Mouse (Mus musculus): ENCODE results near the gene Hmgxb4. TPM values are rescaled to one million over a fixed set of nuclear protein-coding genes. Genes with fewer than 3 reads are reported as not detected.

Gene Hmgxb4
- total RNA-seq, 2 experiments from 2014 or later, result 43.8 to 45.7 TPM

DNA sequence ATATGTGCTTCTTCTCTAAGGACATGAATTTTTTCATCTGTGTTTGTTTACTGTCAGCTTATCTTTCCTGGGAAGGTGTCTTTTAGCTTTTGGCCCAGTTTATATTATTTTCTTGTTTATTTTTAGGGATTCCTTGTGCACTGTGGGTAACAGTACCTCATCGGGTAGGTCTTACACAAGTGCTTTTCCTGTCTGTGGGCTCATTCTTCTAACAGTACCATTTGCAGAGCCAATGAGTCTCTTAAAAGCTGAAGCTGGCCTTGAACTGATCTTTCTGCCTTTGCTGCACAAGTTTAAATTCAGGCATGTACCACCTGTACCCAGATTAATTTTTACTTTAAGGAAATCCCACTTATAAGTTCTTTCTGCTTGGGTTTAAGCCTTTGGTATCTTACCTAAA lies 23.3 kb downstream of the Hmgxb4 start:
- DNase-seq, result no peak
- intact Hi-C loops (cut with DNase I), result no loop called here

DNA sequence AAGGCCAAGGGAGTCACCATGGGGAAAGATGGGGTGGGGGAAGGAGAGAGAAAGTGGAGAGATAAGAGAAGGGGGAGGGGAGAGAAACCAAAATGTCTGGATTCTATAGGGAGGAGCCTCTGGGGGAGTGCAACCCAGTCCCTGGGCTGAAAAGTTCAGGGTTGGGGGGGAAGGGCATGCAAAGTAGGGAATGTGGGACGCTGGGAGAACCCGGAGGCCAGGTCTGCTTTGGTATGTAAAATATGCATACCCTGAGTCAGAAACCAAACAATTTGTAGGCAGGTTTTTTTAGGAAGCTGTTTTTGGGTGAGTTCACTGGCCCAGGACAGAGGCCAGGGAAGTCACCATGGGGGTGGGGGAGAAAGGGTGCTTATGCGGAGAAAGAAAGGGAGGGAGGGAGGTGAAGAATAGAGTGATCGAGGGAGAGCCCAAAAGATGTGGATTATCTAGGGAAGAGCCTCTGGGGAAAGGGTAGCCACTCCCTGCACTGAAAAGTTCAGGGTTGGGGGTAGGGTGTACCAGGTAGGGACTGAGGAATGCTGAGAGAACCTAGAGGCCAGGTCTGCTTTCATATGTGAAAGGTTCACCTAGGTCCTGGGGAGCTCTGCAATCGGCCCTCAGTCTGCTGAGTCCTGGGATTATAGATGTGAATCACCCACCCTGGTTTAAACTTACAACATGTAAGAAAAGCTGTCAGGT lies 25.3 kb downstream of the Hmgxb4 start:
- DNase-seq, result no peak
- intact Hi-C loops (cut with DNase I), result no loop called here

DNA sequence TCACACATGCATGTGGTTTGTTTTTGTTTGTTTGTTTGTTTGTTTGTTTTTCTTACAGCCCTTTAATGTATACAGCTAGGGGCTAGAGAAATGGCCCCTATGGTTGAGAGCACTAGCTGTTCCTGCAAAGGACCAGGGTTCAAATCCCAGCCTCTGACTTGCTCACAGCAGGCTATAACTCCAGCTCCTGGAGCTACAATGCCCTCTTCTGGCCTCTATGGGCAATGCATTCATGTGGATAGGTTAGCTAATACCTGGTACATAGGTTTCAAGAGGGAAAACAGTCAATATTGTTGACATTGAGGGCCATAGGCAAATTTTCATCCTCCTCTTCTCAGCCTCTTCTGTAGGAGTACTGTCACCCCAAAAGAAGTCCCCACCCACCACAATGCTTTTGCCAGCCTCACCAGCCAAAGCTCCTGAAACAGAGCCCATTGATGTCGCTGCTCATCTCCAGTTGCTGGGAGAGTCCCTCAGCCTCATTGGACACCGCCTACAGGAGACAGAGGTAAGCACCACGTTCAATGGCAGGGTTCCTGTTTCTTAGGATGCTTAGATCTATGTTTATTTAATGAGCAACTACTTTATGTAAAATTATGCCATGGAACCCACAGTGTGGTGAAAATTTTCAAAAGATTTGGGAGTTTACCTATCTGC lies 30.6 kb downstream of the Hmgxb4 start:
- intact Hi-C loops (cut with DNase I), result no loop called here
- no peak for DNase-seq

DNA sequence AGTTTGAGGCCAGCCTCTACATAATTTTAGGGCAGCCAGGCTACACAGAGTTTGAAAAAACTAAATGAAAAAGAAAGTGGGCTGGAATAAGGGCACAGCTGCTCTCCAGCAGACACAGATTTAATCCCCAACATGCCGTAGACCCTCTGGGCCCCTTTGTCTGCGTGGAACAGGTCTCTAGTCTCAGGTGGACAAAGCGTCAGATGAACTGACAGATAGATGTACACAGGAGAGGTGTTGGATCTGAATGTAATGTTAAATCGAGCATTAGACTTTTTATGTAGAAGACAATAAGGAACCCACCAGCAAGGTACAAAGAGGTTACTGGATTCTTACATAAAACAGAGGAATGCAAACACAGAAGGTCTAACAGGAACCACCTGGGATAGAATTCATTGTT lies 32.7 kb downstream of the Hmgxb4 start:
- intact Hi-C loops (cut with DNase I), result no loop called here
- DNase-seq, result no peak

DNA sequence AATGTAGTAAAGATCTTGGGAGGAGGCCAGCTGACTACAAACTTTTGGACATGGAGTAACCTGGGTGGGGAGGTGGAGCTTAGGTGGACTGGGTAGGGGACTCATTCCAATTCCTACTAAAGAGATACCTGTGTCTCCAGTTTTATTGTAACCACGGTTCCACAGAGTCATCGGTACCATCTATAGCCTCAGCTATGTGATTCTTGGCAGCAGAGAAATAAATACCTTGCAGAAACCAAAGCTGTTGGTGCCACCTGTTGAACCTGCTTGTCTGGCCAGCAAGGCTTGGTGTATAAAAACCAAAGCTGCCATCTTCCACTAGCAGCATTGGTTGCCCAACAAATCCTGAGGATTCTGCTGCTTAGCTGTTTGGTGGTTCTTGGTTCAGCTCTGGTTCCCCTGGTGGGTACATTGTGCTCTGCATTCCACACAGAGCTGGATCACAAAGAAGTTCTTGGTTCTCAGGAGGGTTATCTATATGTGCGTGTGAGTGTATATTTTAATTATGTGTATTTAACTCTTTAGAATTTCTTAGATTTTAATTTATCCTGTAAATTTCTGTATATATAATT lies 37.4 kb downstream of the Hmgxb4 start:
- intact Hi-C loops (cut with DNase I), result no loop called here
- no peak for DNase-seq

DNA sequence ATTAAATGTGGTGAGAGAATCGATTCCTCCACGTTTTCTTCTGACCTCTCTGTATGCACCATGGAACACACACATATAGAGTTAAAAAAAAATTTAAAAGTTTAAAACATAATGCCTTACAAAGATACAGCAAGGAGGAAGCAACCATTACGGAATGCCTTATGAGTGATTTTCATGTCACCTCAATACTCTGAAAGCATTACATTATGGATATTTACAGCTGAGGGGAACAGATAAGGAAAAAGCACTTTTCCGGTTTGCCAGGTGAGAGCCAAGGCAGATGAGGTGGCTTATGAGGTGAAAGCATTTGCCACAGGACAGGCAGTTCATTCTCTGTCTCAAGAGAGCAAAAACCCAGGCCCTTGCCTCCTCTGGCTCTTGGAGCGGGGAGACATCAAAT lies 39.8 kb downstream of the Hmgxb4 start:
- peak; percentile 6 for DNase-seq
- intact Hi-C loops (cut with DNase I), result no loop called here

DNA sequence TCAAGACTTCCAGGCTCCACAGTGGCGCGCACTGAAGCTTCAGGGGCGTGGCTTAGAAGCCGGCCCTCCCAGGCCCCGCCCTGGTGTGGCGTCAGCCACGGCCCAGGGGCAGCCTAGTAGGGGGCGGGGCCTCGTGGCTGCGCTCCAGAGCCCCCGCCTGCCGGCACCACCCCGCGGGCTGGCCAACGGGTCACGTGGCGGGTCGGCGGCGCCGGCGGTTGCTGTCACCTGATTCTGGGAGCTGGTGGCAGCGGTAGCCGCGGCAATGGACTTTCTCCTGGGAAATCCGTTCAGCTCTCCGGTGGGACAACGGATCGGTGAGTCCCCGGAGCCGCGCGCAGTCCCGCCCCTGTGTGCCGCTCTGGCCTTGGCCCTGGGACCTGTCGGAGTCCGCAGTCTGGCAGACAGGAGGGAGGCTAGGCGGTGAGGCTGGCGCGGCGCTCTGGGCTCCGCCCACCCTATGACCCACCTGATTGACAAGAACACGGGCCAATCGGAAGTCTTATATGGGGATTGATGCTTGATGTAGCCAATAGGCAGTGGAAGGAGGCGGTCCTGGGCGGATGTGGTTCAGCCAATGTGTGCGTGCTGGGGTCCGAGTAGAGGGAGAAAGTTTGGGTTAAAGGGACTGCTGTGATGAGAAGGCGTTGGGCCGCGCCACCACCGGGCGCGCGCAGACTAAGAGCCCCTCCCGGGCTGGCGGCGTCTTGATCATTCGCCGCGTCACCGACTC lies 40.5 kb downstream of the Hmgxb4 start, which contains the start of gene Tom1:
Gene Tom1, plus strand, starts transcription at position 195 of the 733 bp plus-strand sequence.
- intact Hi-C loops (cut with DNase I), result no loop called here

DNA sequence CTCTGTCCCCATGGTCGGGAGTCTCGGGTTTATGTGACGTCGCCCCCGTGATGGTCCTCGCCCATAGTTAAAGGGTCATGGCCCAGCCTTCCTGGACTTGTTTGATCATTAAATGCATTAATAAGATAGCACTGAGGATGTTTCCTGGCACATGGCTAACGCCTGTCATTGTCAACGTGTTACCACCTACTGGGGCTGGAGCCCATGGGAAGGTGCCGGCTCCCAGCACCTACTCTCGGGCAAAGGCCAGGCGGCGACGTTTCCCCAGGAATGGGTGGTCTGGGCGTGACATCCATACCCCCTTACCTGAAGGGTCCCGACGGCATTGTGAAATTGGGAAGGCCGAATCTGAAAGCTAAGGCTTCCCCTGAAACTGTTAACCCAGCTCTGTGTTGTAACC lies 41.1 kb downstream of the Hmgxb4 start:
- DNase-seq, result peak; percentile 32
- intact Hi-C loops (cut with DNase I), result no loop called here

More for the DNA sequence above, 40.5 kb downstream of the Hmgxb4 start, which contains the start of gene Tom1:
- DNase-seq, result peak; percentile 96

DNA sequence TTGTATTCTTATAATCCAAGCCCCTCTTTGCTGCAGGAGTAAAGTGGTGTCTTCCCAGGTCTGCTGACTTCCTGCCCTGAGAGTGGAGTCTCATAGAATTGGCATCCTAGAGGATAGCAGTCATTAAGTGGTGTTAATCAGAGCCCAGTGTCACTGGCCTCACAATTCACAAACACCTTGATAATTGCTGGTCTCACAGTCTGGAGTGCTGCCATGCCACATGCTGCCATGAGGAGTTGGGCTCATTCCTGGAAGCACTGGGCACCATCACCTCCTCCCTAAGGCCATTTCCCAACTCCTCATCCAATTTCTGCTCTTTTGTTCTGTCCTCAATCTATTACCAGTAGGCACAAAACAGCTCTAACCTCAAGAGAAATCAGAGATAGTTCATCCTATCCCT lies 42.5 kb downstream of the Hmgxb4 start:
- no peak for DNase-seq
- intact Hi-C loops (cut with DNase I), result no loop called here

DNA sequence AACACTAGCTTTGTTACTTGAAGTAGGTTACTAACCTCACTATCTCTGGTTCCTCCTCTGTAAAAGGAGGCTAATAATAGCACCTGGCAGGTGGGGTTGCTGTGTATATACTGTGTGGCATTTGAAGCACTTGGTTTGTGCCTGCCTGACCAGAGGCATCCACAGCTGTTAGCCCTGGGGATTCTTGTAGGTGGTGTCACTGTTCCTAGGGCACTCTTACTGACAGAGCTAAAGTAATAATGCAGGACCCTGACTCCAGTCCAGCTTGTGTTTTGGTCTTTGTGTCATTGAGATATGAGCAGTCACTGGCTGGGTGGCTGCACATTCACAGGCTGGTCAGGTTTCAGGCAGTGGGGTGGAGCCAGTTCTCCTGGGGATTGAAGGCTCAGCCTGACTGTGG lies 45.3 kb downstream of the Hmgxb4 start:
- intact Hi-C loops (cut with DNase I), result no loop called here

DNA sequence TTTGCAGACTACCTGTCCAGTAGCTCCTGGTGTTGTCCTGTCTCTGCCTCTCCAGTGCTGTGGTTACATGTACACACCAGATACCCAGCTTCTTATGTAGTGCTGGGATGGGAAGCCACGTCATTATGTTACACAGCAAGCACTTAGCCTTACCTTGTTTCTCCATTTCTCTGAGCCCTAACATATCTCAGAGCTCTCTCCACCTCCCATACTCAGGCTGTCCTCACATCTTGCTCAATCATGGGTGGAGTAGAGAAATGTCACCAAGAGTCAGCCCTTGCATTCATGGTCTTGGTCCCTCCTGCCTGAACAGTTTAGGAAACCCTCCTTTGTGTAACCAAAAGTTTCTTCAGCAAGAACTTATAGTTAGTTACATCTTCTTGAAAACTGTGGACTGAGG lies 46.6 kb downstream of the Hmgxb4 start:
- no peak for DNase-seq
- intact Hi-C loops (cut with DNase I), result no loop called here

More for the DNA sequence above, 45.3 kb downstream of the Hmgxb4 start:
- DNase-seq, result no peak

DNA sequence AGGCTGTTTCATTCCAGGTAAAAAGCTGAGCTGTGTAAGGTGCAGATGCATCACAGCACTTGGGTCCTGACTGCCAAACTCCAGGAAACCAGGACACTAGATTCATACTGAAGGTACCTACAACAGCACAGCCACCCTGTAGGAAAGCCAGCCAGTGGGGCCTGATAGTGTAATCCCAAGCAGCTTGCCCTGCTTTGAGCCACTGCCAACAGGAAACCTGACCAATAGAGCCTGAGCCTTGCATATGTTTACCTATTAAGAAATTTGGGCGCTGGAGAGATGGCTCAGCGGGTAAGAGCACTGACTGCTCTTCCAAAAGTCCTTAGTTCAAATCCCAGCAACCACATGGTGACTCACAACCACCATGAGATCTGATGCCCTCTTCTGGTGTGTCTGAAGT lies 49.0 kb downstream of the Hmgxb4 start:
- DNase-seq, result no peak
- intact Hi-C loops (cut with DNase I), result no loop called here

DNA sequence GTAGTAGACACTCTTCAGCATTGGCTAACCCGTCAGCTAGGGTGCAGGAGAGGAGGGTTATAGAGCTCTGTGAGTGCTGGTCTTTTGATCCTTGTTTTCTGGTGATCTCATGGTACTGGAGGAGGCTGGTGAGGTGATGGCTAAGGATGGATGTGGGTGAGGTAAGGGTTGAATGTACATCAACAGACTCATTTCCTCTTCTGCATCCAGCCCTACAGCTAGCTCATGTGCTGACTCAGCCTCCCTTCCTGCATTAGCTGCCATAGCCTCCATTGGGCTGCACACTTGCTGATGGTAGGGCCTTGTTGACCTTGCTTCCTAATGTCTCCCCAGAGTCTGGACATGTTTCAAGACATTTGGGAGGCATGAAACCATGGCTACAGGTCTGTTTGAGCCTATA lies 49.8 kb downstream of the Hmgxb4 start:
- intact Hi-C loops (cut with DNase I), result no loop called here

DNA sequence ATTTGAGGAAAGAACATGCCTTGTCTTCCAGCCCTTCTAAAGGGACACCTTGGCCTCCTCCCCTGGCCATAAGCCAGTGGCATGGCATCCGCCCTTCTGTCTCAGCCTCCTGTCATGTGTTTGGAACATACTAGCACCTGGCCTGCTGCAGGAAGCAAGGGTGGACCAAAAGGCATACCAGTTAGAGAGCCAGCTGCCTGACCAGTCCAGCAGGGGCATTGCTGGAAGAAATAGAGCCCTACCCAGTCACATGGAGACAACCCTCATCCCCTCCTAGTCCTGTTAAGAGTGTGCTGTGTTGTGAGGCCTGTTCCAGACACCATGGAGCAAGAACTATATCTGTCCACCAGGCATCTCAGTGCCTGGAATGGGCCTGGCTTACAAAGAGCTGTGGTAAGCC lies 53.1 kb downstream of the Hmgxb4 start:
- DNase-seq, result no peak

More for the DNA sequence above, 49.8 kb downstream of the Hmgxb4 start:
- DNase-seq, result no peak

DNA sequence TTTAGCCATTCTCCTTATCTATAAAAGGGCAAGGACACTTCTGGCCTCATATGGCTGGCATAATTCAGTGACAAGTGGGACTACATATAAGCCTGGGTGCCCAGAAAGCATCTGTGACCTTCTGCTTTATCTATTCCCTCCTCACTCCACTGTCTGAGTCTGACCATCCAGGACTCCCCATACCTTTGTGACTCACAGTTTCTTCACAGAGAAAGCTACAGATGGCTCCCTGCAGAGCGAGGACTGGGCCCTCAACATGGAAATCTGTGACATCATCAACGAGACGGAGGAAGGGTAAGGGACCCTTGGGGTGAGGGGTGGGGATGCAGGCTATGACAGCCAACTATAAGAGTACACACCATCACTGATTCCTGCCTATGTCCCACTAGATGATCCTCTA lies 54.6 kb downstream of the Hmgxb4 start:
- no peak for DNase-seq
- intact Hi-C loops (cut with DNase I), result no loop called here

More for the DNA sequence above, 53.1 kb downstream of the Hmgxb4 start:
- intact Hi-C loops (cut with DNase I), result no loop called here

DNA sequence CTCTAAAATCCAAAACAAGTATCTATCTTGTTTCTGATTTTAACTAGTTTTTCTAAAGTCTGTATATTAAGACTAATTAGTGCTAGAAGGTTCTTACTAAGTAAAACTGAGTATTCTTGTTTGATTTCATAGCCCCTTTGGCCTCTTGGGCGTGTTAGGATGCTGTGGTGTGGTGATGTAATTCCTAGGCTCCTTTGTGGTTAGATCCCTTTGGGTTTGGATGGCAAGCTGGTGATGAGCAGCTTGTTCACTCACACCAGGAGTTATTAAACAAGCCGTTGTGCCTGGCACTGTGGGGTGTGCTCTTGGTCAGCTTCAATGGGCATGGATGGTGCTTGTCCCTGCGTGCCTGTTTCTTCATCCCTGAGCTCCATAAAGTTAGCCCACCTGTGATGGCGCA lies 60.2 kb downstream of the Hmgxb4 start:
- no peak for DNase-seq
- intact Hi-C loops (cut with DNase I), result no loop called here

DNA sequence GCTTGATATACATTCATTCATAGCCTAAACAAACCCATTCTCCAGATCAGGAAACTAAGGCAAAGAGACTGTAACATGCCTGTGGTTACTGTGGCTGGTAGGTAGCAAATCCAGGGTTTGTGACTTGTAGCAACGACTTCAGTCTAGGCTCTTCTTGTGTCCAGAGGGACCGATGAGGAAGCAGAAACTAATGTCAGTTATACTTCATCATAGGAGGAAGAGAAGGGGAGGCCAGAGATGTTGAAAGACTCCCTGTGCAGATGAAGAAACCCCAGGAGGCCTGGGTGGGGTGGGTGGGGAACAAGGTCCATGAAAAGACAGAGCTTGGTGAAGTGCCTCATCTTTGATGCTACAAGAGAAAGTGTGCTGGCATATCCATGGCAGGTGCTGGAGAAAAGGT lies 62.5 kb downstream of the Hmgxb4 start:
- DNase-seq, result no peak
- intact Hi-C loops (cut with DNase I), result no loop called here

DNA sequence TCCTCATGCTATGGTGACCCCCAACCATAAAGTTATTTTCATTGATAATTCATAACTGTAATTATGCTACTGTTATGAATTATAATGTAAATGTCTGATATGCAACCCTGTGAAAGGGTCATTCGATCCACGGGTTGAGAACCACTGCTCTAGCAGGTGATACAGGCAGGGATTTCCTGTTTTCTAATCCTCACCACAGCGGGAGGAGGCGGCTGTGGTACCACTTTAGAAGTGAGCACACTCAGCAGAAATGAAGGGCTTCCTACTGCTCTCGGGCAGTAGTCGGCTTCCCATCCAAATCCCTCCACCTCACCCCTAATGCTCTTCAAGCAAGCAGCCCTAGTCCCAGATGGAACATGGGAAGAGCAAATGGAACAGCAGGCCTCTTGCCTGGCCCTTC lies 66.9 kb downstream of the Hmgxb4 start:
- no peak for DNase-seq
- intact Hi-C loops (cut with DNase I), result no loop called here

DNA sequence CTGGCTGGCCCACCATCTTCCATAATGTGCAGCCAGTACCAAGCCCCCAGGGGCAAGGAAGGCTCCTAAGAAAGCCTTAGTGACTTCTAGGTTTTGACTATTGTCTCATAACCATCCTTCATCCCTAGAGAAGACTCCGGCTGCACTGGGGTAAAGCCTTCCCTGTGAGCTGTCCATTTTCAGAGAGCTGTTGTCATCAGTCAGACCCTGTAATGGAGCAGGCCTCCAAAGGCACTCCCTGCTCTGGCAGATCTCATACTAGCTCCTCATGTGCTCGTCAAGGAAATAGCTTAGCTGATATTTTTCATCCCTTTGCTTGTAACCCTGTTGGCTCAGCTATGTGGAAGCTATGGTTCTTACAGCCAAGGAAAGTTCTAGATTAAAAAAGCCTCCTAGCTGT lies 67.7 kb downstream of the Hmgxb4 start:
- DNase-seq, result no peak
- intact Hi-C loops (cut with DNase I), result no loop called here

DNA sequence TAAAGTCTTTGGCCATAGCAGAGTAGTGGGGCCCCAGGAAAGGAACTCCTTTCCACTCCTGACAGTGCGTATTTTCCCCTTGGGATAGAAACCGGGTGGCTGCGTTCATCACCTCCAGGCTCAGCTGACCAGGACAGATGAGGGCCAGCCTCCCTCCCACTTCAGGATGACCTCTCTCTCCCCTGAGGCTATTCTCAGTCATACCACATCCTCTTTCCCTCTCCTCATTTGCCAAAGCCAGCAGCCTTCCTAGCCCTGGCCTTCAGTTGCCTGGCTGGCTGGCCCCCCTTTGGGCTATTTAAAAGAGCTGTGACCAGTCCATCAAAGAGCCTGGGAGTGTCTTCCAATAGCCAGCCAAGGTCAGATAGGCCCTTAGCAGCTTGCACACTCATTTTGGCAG lies 70.1 kb downstream of the Hmgxb4 start:
- no peak for DNase-seq
- intact Hi-C loops (cut with DNase I), result no loop called here

DNA sequence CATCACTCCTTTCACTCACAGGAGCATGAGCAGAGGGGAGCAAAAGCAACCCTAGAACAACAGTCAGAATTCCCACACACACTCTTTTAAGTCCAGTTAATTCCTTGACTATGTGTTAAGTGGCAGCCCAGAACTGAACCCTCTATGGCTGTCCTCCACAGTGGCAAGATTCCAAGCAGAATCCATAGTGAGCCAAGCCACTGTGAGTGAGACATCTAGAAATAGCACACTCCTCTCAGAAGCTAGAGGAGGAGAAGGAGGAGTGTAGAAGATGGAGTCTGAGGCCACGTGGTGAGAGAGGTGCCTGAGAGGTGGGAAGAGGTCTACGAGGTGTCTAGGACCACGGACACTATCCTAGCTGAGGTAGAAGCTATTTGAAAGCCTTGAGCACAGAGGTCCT lies 71.6 kb downstream of the Hmgxb4 start:
- no peak for DNase-seq
- intact Hi-C loops (cut with DNase I), result no loop called here
